Mouse (Mus musculus) MEL (cell line): Measurements from ENCODE around the gene Nrn1. TPM values are rescaled to one million over a fixed set of nuclear protein-coding genes. Genes with fewer than 3 reads are reported as not detected.

ENCODE experiments used
- DNase-seq: peaks from one replicate; pipeline ENCODE4 v3.0.0; 2011; ENCODE audit warnings: low read depth, low spot score
- H3K27ac ChIP-seq: 2 replicates; pipeline ENCODE4 v1.5.1; 2012; ENCODE audit warnings: low read depth, mild to moderate bottlenecking, control low read depth, low read length, moderate library complexity; ENCODE audit not compliant: control insufficient read depth
- H3K27me3 ChIP-seq, 2 experiments: fragments of 150-350 bp in 1 of 2; sonication (generic) in 1 of 2; 2 replicates each; pipeline ENCODE4 v1.6.1; 2012; ENCODE audit warnings: low read length in 2 of 2, mild to moderate bottlenecking in 2 of 2, improper control_type of control experiment in 1 of 2, moderate library complexity in 1 of 2; ENCODE audit not compliant: insufficient read depth in 2 of 2, control insufficient read depth in 1 of 2
- H3K36me3 ChIP-seq, 2 experiments: 2 replicates each; pipeline ENCODE4 v1.6.1; 2012 to 2014; ENCODE audit warnings: low read length in 2 of 2, improper control_type of control experiment in 1 of 2, inconsistent platforms in 1 of 2, mild to moderate bottlenecking in 1 of 2; ENCODE audit not compliant: insufficient read depth in 2 of 2, control insufficient read depth in 1 of 2
- H3K4me1 ChIP-seq, 2 experiments: fragments of 150-350 bp in 1 of 2; sonication (generic) in 1 of 2; 2 replicates each; pipeline ENCODE4 v1.6.1; 2012; ENCODE audit warnings: low read length in 2 of 2, improper control_type of control experiment in 1 of 2, mild to moderate bottlenecking in 1 of 2; ENCODE audit not compliant: insufficient read depth in 2 of 2, control insufficient read depth in 1 of 2
- H3K4me3 ChIP-seq, 2 experiments: fragments of 150-350 bp in 1 of 2; sonication (generic) in 1 of 2; 2 replicates each; pipeline ENCODE4 v1.5.1; 2012; ENCODE audit warnings: low read depth in 2 of 2, low read length in 2 of 2, mild to moderate bottlenecking in 2 of 2, moderate library complexity in 2 of 2, control low read depth in 1 of 2, improper control_type of control experiment in 1 of 2; ENCODE audit not compliant: control insufficient read depth in 1 of 2, insufficient read depth in 1 of 2
- H3K79me2 ChIP-seq: 2 replicates; pipeline ENCODE4 v1.6.1; 2012; ENCODE audit warnings: mild to moderate bottlenecking, low read length, moderate library complexity; ENCODE audit not compliant: control insufficient read depth, poor library complexity, insufficient read depth
- H3K9ac ChIP-seq: 2 replicates; pipeline ENCODE4 v1.6.1; 2012; ENCODE audit warnings: low read depth, mild to moderate bottlenecking, control low read depth, low read length, moderate library complexity; ENCODE audit not compliant: control insufficient read depth, poor library complexity, severe bottlenecking
- H3K9me3 ChIP-seq: fragments of 150-350 bp; sonication (generic); replicated peaks from 2 replicates; pipeline ENCODE4 v1.6.1; 2012; ENCODE audit warnings: mild to moderate bottlenecking, low read length, improper control_type of control experiment, moderate library complexity; ENCODE audit not compliant: insufficient read depth
- BHLHE40 ChIP-seq: IDR thresholded peaks from 2 replicates; pipeline ENCODE4 v1.6.1; 2012; ENCODE audit warnings: low read depth, mild to moderate bottlenecking, inconsistent platforms, low read length, improper control_type of control experiment, borderline replicate concordance
- CHD1 ChIP-seq: IDR thresholded peaks from 2 replicates; pipeline ENCODE4 v1.6.1; 2012; ENCODE audit warnings: low read depth, mild to moderate bottlenecking, inconsistent platforms, low read length, improper control_type of control experiment
- ELF1 ChIP-seq: IDR thresholded peaks from 2 replicates; pipeline ENCODE4 v1.6.1; 2014; ENCODE audit warnings: low read depth, mild to moderate bottlenecking, inconsistent platforms, low read length, improper control_type of control experiment, moderate library complexity
- EP300 ChIP-seq, 2 experiments: IDR thresholded peaks; 2 replicates each; pipeline ENCODE4 v1.6.1; 2011; ENCODE audit warnings: improper control_type of control experiment in 2 of 2, low read length in 2 of 2, low read depth in 1 of 2, mild to moderate bottlenecking in 1 of 2
- GATA1 ChIP-seq: IDR thresholded peaks from 2 replicates; pipeline ENCODE4 v1.6.1; 2011; ENCODE audit warnings: low read depth, low read length, improper control_type of control experiment
- HCFC1 ChIP-seq: IDR thresholded peaks from 2 replicates; pipeline ENCODE4 v1.6.1; 2012; ENCODE audit warnings: low read depth, mild to moderate bottlenecking, inconsistent platforms, low read length, improper control_type of control experiment, moderate library complexity
- MAFK ChIP-seq: IDR thresholded peaks from 2 replicates; pipeline ENCODE4 v1.6.1; 2011; ENCODE audit warnings: low read depth, mild to moderate bottlenecking, low read length, improper control_type of control experiment, borderline replicate concordance
- MAZ ChIP-seq: IDR thresholded peaks from 2 replicates; pipeline ENCODE4 v1.6.1; 2012; ENCODE audit warnings: low read depth, mild to moderate bottlenecking, inconsistent platforms, low read length, improper control_type of control experiment
- MYB ChIP-seq: IDR thresholded peaks from 2 replicates; pipeline ENCODE4 v1.6.1; 2011; ENCODE audit warnings: mild to moderate bottlenecking, low read depth, low read length, improper control_type of control experiment
- MYC ChIP-seq: IDR thresholded peaks from 2 replicates; pipeline ENCODE4 v1.6.1; 2011; ENCODE audit warnings: low read depth, mild to moderate bottlenecking, low read length, improper control_type of control experiment, moderate library complexity
- POLR2AphosphoS2 ChIP-seq: IDR thresholded peaks from 2 replicates; pipeline ENCODE4 v1.6.1; 2011; ENCODE audit warnings: low read length, improper control_type of control experiment
- RCOR1 ChIP-seq: IDR thresholded peaks from 2 replicates; pipeline ENCODE4 v1.6.1; 2012; ENCODE audit warnings: low read depth, mild to moderate bottlenecking, inconsistent platforms, low read length, improper control_type of control experiment
- SIN3A ChIP-seq: IDR thresholded peaks from 2 replicates; pipeline ENCODE4 v1.6.1; 2012; ENCODE audit warnings: low read length, improper control_type of control experiment, inconsistent platforms
- TBP ChIP-seq: IDR thresholded peaks from 2 replicates; pipeline ENCODE4 v1.8.0; 2011; ENCODE audit warnings: low read depth, low read length, improper control_type of control experiment
- TCF12 ChIP-seq: IDR thresholded peaks from 2 replicates; pipeline ENCODE4 v1.6.1; 2014; ENCODE audit warnings: low read depth, mild to moderate bottlenecking, inconsistent platforms, low read length, improper control_type of control experiment, moderate library complexity
- UBTF ChIP-seq: IDR thresholded peaks from 2 replicates; pipeline ENCODE4 v1.6.1; 2012; ENCODE audit warnings: low read depth, mild to moderate bottlenecking, inconsistent platforms, low read length, improper control_type of control experiment, moderate library complexity, borderline replicate concordance; ENCODE audit not compliant: insufficient read depth
- USF1 ChIP-seq: IDR thresholded peaks from 2 replicates; pipeline ENCODE4 v1.6.1; 2014; ENCODE audit warnings: low read depth, mild to moderate bottlenecking, inconsistent platforms, low read length, improper control_type of control experiment, moderate library complexity
- USF2 ChIP-seq, 2 experiments: IDR thresholded peaks; 2 replicates each; pipeline ENCODE4 v1.6.1; 2011 to 2012; ENCODE audit warnings: improper control_type of control experiment in 2 of 2, low read length in 2 of 2, borderline replicate concordance in 1 of 2, inconsistent platforms in 1 of 2, low read depth in 1 of 2, mild to moderate bottlenecking in 1 of 2; ENCODE audit not compliant: insufficient read depth in 1 of 2
- ZC3H11A ChIP-seq: IDR thresholded peaks from 2 replicates; pipeline ENCODE4 v1.6.1; 2012; ENCODE audit warnings: low read depth, mild to moderate bottlenecking, inconsistent platforms, low read length, improper control_type of control experiment
- ZKSCAN1 ChIP-seq: IDR thresholded peaks from 2 replicates; pipeline ENCODE4 v1.6.1; 2012; ENCODE audit warnings: low read depth, mild to moderate bottlenecking, inconsistent platforms, low read length, improper control_type of control experiment, moderate library complexity
- polyA plus RNA-seq, 2 experiments: library from polyadenylated mRNA; stranded (reverse) in 1 of 2; unstranded in 1 of 2; fragments of >175 nt in 1 of 2; fragments of >200 nt in 1 of 2; gene quantifications; 2 replicates each; pipeline versions ENCODE4 v1.2.1 to v1.2.4; 2012; ENCODE audit warnings: low replicate concordance in 2 of 2, low read depth in 1 of 2; ENCODE audit not compliant: insufficient read length in 2 of 2, insufficient read depth in 1 of 2, missing spikeins in 1 of 2
- total RNA-seq: library from RNA; depleted of rRNA; stranded (reverse); fragments of 300-350 nt; gene quantifications from 2 replicates; pipeline ENCODE4 v1.2.3, GENCODE M21; 2012

Gene Nrn1
- total and polyA plus RNA-seq, 3 experiments = not detected

GRCm38 (mm10) chr13:36735901-36736618, 1.1 kb upstream of the Nrn1 start:
- TF ChIP-seq SIN3A = no peak
- no peak for TF ChIP-seq MAZ
- no peak for TF ChIP-seq USF1
- no peak for TF ChIP-seq EP300 (IDR thresholded peaks at IDR 0.05; ENCODE audit: low read depth in 1 of 2, low read length in 2 of 2)
- TF ChIP-seq UBTF = no peak
- no peak for TF ChIP-seq MYB
- TF ChIP-seq GATA1 = no peak
- TF ChIP-seq HCFC1 = no peak
- no peak for TF ChIP-seq MAFK
- TF ChIP-seq USF2 (IDR thresholded peaks at IDR 0.05; ENCODE audit: borderline replicate concordance in 1 of 2, insufficient read depth in 1 of 2, low read depth in 1 of 2, low read length in 2 of 2) = no peak
- no peak for TF ChIP-seq TBP
- TF ChIP-seq, all 39 proteins: peak for 0
- Histone ChIP-seq H3K79me2 (no peaks in the 10 kb centered on the region), H3K4me3 (no peak overlapping the region), H3K27ac (no peak overlapping the region), H3K9me3 (no peaks in the 10 kb centered on the region), H3K4me1 (no peaks in the 10 kb centered on the region), H3K27me3 (no peaks in the 10 kb centered on the region), H3K36me3 (no peaks in the 10 kb centered on the region), H3K9ac (no peak overlapping the region)
- no peak for DNase-seq

DNA sequence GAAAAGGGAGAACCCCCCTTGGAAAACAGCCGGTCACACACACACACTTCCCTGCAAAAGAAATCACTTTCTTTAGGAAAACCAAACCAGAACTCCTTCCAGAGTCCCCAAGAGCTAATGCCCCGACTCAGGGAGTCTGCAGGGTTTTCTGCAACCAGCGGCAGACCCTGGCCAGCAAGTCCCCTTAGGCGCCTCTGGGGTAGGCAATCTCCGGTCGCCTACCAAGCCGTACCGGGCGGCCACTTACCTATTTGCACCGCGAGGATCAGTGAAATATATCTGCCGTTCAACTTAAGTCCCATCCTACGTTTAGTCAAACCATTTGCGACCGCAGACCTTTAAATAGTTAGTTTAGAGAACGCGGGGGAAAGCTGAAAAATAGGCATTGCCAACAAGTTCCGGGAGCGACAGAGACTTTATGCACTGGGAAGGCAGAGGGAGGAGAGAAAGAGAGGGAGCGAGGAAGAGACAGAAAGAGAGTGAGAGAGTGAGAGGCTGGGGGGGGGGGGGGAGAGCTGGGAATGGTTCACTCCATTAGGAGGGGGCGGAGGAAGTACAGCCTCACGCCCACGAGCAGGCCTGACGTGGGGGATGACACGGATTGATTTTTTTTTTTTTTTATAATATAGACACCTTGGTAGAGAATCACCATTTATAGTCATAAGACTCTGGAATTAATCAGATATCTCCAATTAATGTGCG, 791 bp downstream of the Nrn1 start:
- H3K27ac ChIP-seq = no peak overlapping the region
- H3K79me2 ChIP-seq = no peaks in the 10 kb centered on the region
- no peak for TF ChIP-seq CHD1
- no peak for TF ChIP-seq TBP
- TF ChIP-seq USF2 (IDR thresholded peaks at IDR 0.05; ENCODE audit: borderline replicate concordance in 1 of 2, insufficient read depth in 1 of 2, low read depth in 1 of 2, low read length in 2 of 2) = no peak
- TF ChIP-seq MYC = no peak
- TF ChIP-seq POLR2AphosphoS2 = no peak
- TF ChIP-seq UBTF = no peak
- no peak for TF ChIP-seq ZKSCAN1
- no peak for TF ChIP-seq BHLHE40
- TF ChIP-seq ZC3H11A = no peak
- no peak for TF ChIP-seq ELF1
- no peak for TF ChIP-seq MAZ
- no peak for TF ChIP-seq EP300 (IDR thresholded peaks at IDR 0.05; ENCODE audit: low read depth in 1 of 2, low read length in 2 of 2)
- TF ChIP-seq HCFC1 = no peak
- TF ChIP-seq MYB = no peak
- no peak for TF ChIP-seq TCF12
- no peak for TF ChIP-seq USF1
- no peak for TF ChIP-seq RCOR1
- TF ChIP-seq, all 39 proteins: peak for 0
- Histone ChIP-seq H3K4me3 (no peak overlapping the region), H3K27me3 (no peaks in the 10 kb centered on the region), H3K36me3 (no peaks in the 10 kb centered on the region), H3K9me3 (no peaks in the 10 kb centered on the region), H3K9ac (no peak overlapping the region), H3K4me1 (no peaks in the 10 kb centered on the region)
- no peak for DNase-seq
